Mouse (Mus musculus): ENCODE results near the gene Hacd4.

DNA sequence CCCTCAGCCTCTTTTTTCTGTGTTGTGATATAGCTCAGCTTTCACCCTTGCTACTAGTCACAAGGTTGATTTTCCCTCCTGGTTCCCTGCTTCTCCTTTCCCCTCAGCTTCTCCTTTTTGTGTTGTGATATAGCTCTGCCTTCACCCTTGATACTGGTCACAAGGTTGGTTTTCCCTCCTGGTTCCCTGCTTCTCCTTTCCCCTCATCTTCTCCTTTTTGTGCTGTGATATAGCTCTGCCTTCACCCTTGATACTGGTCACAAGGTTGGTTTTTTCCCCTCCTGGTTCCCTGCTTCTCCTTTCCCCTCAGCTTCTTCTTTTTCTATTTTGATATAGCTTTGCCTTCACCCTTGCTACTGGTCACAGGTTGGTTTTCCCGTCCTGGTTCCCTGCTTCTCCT, 48.7 kb downstream of the Hacd4 start:
- TF ChIP-seq CTCF (IDR thresholded peaks at IDR 0.05; ENCODE audit: extremely low read depth, insufficient read depth, low read length) (no peak), POLR2A (IDR thresholded peaks at IDR 0.05; ENCODE audit: extremely low read depth, insufficient read depth, low read length) (no peak)

Data from cortical plate, adult 2 months (tissue).